Mouse (Mus musculus): Measurements from ENCODE around the gene Sox13.

DNA sequence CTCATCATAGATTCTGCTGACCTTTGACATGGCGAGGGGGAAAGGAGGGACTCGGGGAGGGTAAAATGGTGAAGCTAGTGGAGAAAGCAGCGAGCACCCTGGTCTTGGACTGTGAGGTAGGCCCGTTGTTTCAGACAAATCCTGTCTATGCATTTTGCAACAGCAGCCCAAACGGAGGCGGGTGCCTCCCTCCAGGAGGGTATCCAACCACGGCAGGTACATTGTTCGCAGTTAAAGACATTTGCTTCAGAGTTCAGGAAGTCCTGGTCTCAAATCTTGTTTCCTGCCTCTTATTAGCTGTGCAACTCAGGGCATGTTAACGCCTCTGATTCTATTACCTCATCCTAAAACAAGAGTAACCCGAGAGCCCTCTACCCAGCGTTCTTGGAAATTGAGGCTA is 26.8 kb upstream of the Sox13 start:
- TF ChIP-seq POLR2A (IDR thresholded peaks at IDR 0.05; ENCODE audit: insufficient read length, low read depth) (no peak), E2F4 (IDR thresholded peaks at IDR 0.05; ENCODE audit: insufficient read depth) (no peak), USF1 (IDR thresholded peaks at IDR 0.05; ENCODE audit: low read depth) (no peak), MYOG (IDR thresholded peaks at IDR 0.05; ENCODE audit: control insufficient read depth in 1 of 3, insufficient read depth in 1 of 3, insufficient read length in 2 of 3, low read depth in 2 of 3) (no peak), TCF12 (IDR thresholded peaks at IDR 0.05; ENCODE audit: insufficient read depth, poor library complexity, severe bottlenecking) (no peak), MAX (IDR thresholded peaks at IDR 0.05; ENCODE audit: low read depth) (no peak), MYOD1 (IDR thresholded peaks at IDR 0.05; ENCODE audit: control insufficient read depth in 1 of 3, insufficient read length in 2 of 3, low read depth in 2 of 3) (no peak), TCF3 (IDR thresholded peaks at IDR 0.05; ENCODE audit: insufficient read length, low read depth) (no peak), REST (IDR thresholded peaks at IDR 0.05; ENCODE audit: insufficient read depth, insufficient read length) (no peak), SRF (IDR thresholded peaks at IDR 0.05; ENCODE audit: control insufficient read depth, insufficient read length, low read depth) (no peak), POLR2AphosphoS2 (IDR thresholded peaks at IDR 0.05; ENCODE audit: insufficient read length, low read depth) (no peak)
